8 mouse cellular contexts compared by ENCODE assay signal in genomic region chr13:116711866-116712593, GRCm38 (mm10).
DNase-seq lines count a peak whose midpoint lies in the region; ATAC-seq lines count a peak whose summit lies in the region.

No protein-coding gene starts in this region.

- WGBS in macrophage (ENCODE audit: missing documents) = 2% methylated on average over 24 of the region's 24 CpGs

- DNase-seq in cerebellum, adult 11 months = no peak
- peak; percentile 10 for DNase-seq in cerebellum, adult 8-10 months
- peak; percentile 27 to 70 for DNase-seq in frontal cortex, postnatal 10 days (ENCODE audit: low spot score in 2 of 2)
- peak; percentile 62 for DNase-seq in induced T-regulatory cell, adult 2 months (ENCODE audit: low read depth)
- DNase-seq in left cerebral cortex, adult 8-10 months (ENCODE audit: low spot score in 2 of 2) = peak; percentile 17 to 37
- DNase-seq in right cerebral cortex, postnatal 36 days (ENCODE audit: low spot score in 2 of 2) = peak; percentile 37 to 40

- H3K36me3 ChIP-seq in macrophage (ENCODE audit: inconsistent target) = no peaks in the 10 kb centered on the region

- peak overlapping the region; percentile 17 for H3K4me3 ChIP-seq in macrophage (ENCODE audit: inconsistent target)

- no peaks in the 10 kb centered on the region for H3K79me2 ChIP-seq in macrophage (ENCODE audit: inconsistent target)

- ATAC-seq in cerebellum, adult (ENCODE audit: insufficient number of reproducible peaks, low FRiP score, low TSS enrichment) = peak; percentile 64; the same call in 1 of the 2 replicates

- H3K27ac ChIP-seq in macrophage = no peak overlapping the region
